Mouse (Mus musculus) liver, embryonic 13.5 days (tissue): ENCODE measurements around the gene Mycs. TPM values are rescaled to one million over a fixed set of nuclear protein-coding genes. Genes with fewer than 3 reads are reported as not detected.

Source experiments
- ATAC-seq: fragments of 200-750 bp; cut with Nextera tagmentation; 2 replicates; pipeline ENCODE4 v1.8.0; 2017; ENCODE audit warnings: low read depth, mild to moderate bottlenecking, moderate number of reproducible peaks, moderate library complexity
- DNase-seq: peaks from one replicate; pipeline ENCODE4 v3.0.0; 2022
- H3K27ac ChIP-seq: fragments of 300-500 bp; sonication (generic); 2 replicates; pipeline ENCODE4 v1.5.1; 2015; ENCODE audit warnings: moderate library complexity, mild to moderate bottlenecking, inconsistent platforms
- H3K27me3 ChIP-seq: fragments of 300-500 bp; sonication (generic); 2 replicates; pipeline ENCODE4 v1.6.1; 2015; ENCODE audit warnings: mild to moderate bottlenecking, inconsistent platforms
- H3K36me3 ChIP-seq: fragments of 300-500 bp; sonication (generic); 2 replicates; pipeline ENCODE4 v1.6.1; 2015; ENCODE audit warnings: mild to moderate bottlenecking, inconsistent platforms
- H3K4me1 ChIP-seq: fragments of 300-500 bp; sonication (generic); replicated peaks from 2 replicates; pipeline ENCODE4 v1.6.1; 2015; ENCODE audit warnings: inconsistent platforms
- H3K4me2 ChIP-seq: fragments of 300-500 bp; sonication (generic); 2 replicates; pipeline ENCODE4 v1.6.1; 2015; ENCODE audit warnings: inconsistent platforms, mild to moderate bottlenecking, moderate library complexity
- H3K4me3 ChIP-seq: fragments of 300-500 bp; sonication (generic); replicated peaks from 2 replicates; pipeline ENCODE4 v1.5.1; 2015; ENCODE audit warnings: mild to moderate bottlenecking, inconsistent platforms
- H3K9ac ChIP-seq: fragments of 300-500 bp; sonication (generic); 2 replicates; pipeline ENCODE4 v1.6.1; 2015; ENCODE audit warnings: mild to moderate bottlenecking, inconsistent platforms
- H3K9me3 ChIP-seq: fragments of 300-500 bp; sonication (generic); replicated peaks from 2 replicates; pipeline ENCODE4 v1.6.1; 2016; ENCODE audit warnings: inconsistent platforms
- WGBS: fragments of 180-500 bp; shearing (Covaris S2); methylation state at CpG from one replicate; pipeline ENCODE4 v1.1.7; 2015; ENCODE audit not compliant: insufficient replicate concordance; 5-methylcytosine and 5-hydroxymethylcytosine counted together
- polyA plus RNA-seq: library from polyadenylated mRNA; unstranded; fragments of >200 nt; fragmentation: Nextera tagmentation; extraction: Ambion mirVana; gene quantifications from 2 replicates; pipeline ENCODE4 v1.2.1, GENCODE M21; 2015

The Mycs gene
- not detected in 2 replicates for polyA plus RNA-seq

DNA sequence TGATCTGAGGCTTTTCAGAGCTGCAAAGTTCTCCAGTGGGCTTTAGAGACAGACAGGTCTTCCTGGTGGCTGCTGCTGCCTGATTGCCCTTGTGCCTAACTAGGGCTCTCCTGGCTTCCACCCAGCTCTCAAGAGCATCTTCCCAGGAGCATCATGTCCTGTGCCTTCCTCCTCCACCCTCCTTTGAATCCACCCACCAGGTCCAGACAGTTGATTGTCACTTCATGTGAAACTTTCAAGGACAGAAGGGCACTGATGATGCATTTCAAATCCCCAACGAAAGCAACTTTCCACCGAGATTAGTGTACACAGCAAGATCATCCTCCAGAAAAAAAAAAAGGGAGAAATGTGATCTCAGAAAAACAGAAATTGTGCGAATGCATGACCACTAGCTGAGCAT lies at the start of gene Mycs:
Gene Mycs, minus strand, starts transcription at position 101 of the 400 bp plus-strand sequence.
- H3K4me1 ChIP-seq: no peaks in the 10 kb centered on the region
- 54% methylated on average over 3 of the region's 3 CpGs for WGBS
- H3K27me3 ChIP-seq: no peaks in the 10 kb centered on the region
- H3K4me3 ChIP-seq: no peak within 1 kb of the TSS
- no peak within 1 kb of the TSS for H3K4me2 ChIP-seq
- H3K27ac ChIP-seq: no peak within 1 kb of the TSS
- no peak within 1 kb of the TSS for H3K9ac ChIP-seq
- H3K9me3 ChIP-seq: no peaks in the 10 kb centered on the region
- no peak for DNase-seq
- ATAC-seq: no peak
- H3K36me3 ChIP-seq: no peaks in the 10 kb centered on the region

DNA sequence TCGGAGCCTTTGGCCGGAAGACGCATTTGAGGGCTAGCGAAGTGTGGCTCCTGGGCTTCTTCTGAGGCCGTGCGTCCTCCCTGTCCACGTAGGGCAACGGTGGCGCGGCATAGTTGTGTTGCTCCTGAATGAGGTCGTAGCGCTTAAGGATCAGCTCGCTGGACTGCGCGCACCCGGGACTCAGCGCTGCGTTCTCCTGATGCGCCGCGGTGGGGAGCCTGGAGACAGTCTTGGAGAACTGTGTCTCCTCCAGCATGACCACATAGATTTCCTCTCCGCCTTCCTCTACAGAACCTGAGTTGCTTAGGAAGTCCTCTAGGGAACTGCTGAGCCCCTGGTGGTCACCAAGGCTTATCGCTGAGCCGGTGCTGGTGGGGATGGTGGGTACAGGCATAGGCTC lies 1.0 kb downstream of the Mycs start:
- DNase-seq: no peak
- Histone ChIP-seq H3K9ac (no peak overlapping the region), H3K4me3 (no peak overlapping the region), H3K4me1 (no peaks in the 10 kb centered on the region), H3K4me2 (no peak overlapping the region), H3K27ac (no peak overlapping the region), H3K9me3 (no peaks in the 10 kb centered on the region), H3K27me3 (no peaks in the 10 kb centered on the region), H3K36me3 (no peaks in the 10 kb centered on the region)
- ATAC-seq: no peak
- 12% methylated on average over 24 of the region's 24 CpGs for WGBS

Other genes with a start within 250 kb of the Mycs start
- gene Btbd35f7, start 199.8 kb upstream of the Mycs start, polyA plus RNA-seq: not detected in 2 replicates